In genomic region chr13:117604073-117604472, GRCm38 (mm10) we compare ENCODE assay signal across 9 mouse cellular contexts. TPM values are rescaled to one million over a fixed set of nuclear protein-coding genes. Genes with fewer than 3 reads are reported as not detected.
DNase-seq lines count a peak whose midpoint lies in the region; ATAC-seq and TF ChIP-seq lines count a peak whose summit lies in the region.
"Had no signal": no experiment of that assay in that cellular context is flagged by ENCODE, and none has a peak within 500 bp of the region (broad histone marks: within the 10 kb centered on the region; RNA-seq: fewer than 3 reads in every experiment).

No protein-coding gene starts in this region.

- 8% methylated on average over 7 of the region's 7 CpGs for WGBS in cerebellum, adult 2 months
- WGBS in thymus, adult 2 months = 24% methylated on average over 7 of the region's 7 CpGs

- no peak overlapping the region for H3K27ac ChIP-seq in cerebellum, adult 2 months (ENCODE audit: insufficient read depth, low read length)
- H3K27ac ChIP-seq in thymus, adult 2 months (ENCODE audit: control insufficient read depth, insufficient read depth, low read length) = no peak overlapping the region
- H3K27ac ChIP-seq: liver, embryonic 15.5 days had no signal

- no peak for TF ChIP-seq CTCF in cerebellum, adult 2 months (IDR thresholded peaks at IDR 0.05; ENCODE audit: borderline replicate concordance, insufficient read depth, low read depth, low read length)
- TF ChIP-seq CTCF in thymus, adult 2 months (IDR thresholded peaks at IDR 0.05; ENCODE audit: borderline replicate concordance, control insufficient read depth, extremely low read depth, insufficient read depth, low read length, poor library complexity) = no peak

- no peaks in the 10 kb centered on the region for H3K27me3 ChIP-seq in cerebellum, adult 2 months (ENCODE audit: control insufficient read depth, insufficient read depth, low read length)
- H3K27me3 ChIP-seq in thymus, adult 2 months (ENCODE audit: control insufficient read depth, insufficient read depth, low read length) = peaks cover 9% of the 10 kb centered on the region

- no peaks in the 10 kb centered on the region for H3K36me3 ChIP-seq in thymus, adult 2 months (ENCODE audit: control insufficient read depth, insufficient read depth, low read length)
- H3K36me3 ChIP-seq: liver, embryonic 15.5 days had no signal

- H3K4me1 ChIP-seq in cerebellum, adult 2 months (ENCODE audit: control insufficient read depth, insufficient read depth, low read length) = no peaks in the 10 kb centered on the region
- peaks cover 8% of the 10 kb centered on the region for H3K4me1 ChIP-seq in thymus, adult 2 months (replicated peaks; ENCODE audit: control insufficient read depth, insufficient read depth, low read length)
- H3K4me1 ChIP-seq: liver, embryonic 15.5 days had no signal

- TF ChIP-seq POLR2A in cerebellum, adult 2 months (IDR thresholded peaks at IDR 0.05; ENCODE audit: borderline replicate concordance, insufficient read depth, low read length) = no peak
- no peak for TF ChIP-seq POLR2A in thymus, adult 2 months (IDR thresholded peaks at IDR 0.05; ENCODE audit: control insufficient read depth, extremely low read depth, insufficient read depth, low read length, poor library complexity)

- ATAC-seq in hematopoietic stem cell, adult 5-6 weeks (replicated peaks in 1 of 2; ENCODE audit: insufficient read depth in 1 of 2, low FRiP score in 2 of 2, low TSS enrichment in 1 of 2, low read depth in 1 of 2, poor library complexity in 2 of 2, severe bottlenecking in 2 of 2) = peak; percentile 63 to 67; a peak in 3 of 4 replicates
- ATAC-seq in megakaryocyte progenitor cell, adult 5-6 weeks (replicated peaks; ENCODE audit: poor library complexity) = peak; percentile 63
- ATAC-seq in inflammation-experienced regulatory T-cells, adult 6 months = no peak

- peak overlapping the region; percentile 64 for H3K4me3 ChIP-seq in cerebellum, adult 2 months (replicated peaks; ENCODE audit: insufficient read depth, low read depth, low read length)
- no peak overlapping the region for H3K4me3 ChIP-seq in thymus, adult 2 months (ENCODE audit: control insufficient read depth, insufficient read depth, low read length)
- H3K4me3 ChIP-seq: liver, embryonic 15.5 days had no signal

- DNase-seq in cerebellum, adult 2 months = peak in 1 of 2 experiments; percentile 18
- no peak for DNase-seq in cerebellum, adult 18-20 months
- DNase-seq in thymus, adult 2 months = peak; percentile 2
- DNase-seq in thymus, postnatal 25 days = no peak
- no peak for DNase-seq in gastrocnemius, adult 8-10 months (ENCODE audit: low spot score in 2 of 2)

RNA-seq across cellular contexts. Expression of gene Hcn1, which starts 2.0 kb away (rescaled TPM):
- polyA plus RNA-seq in cerebellum, adult 2 months (2012; rRNA removed) = 15.9 and 17.3 TPM in 2 replicates
- polyA plus RNA-seq in thymus, adult 2 months (2012; rRNA removed) = 0.09 and 0.20 TPM in 2 replicates
- under 0.01 and 0.05 TPM in 2 replicates for total RNA-seq in hematopoietic stem cell, adult 5-6 weeks (2017)
- not detected in 2 replicates for total RNA-seq in megakaryocyte progenitor cell, adult 5-6 weeks (2015)
- total RNA-seq in megakaryocyte progenitor cell, adult 5-6 weeks (2017) = not detected in 2 replicates
- under 1 TPM; 0.05 to 0.10 (median 0.07) TPM for total RNA-seq in gastrocnemius, adult 8-10 months (2022)
- under 1 TPM in 2 of 3 experiments, not detected in 1; 0.08 to 0.16 TPM for polyA plus RNA-seq in inflammation-experienced regulatory T-cells, adult 6 months (2017; shearing (Covaris generic))
